Mouse (Mus musculus): ENCODE results near the gene Atp8b2. TPM values are rescaled to one million over a fixed set of nuclear protein-coding genes. Genes with fewer than 3 reads are reported as not detected.

Gene Atp8b2
- polyA plus RNA-seq, 2 experiments: 20.5 to 88.4 TPM

DNA sequence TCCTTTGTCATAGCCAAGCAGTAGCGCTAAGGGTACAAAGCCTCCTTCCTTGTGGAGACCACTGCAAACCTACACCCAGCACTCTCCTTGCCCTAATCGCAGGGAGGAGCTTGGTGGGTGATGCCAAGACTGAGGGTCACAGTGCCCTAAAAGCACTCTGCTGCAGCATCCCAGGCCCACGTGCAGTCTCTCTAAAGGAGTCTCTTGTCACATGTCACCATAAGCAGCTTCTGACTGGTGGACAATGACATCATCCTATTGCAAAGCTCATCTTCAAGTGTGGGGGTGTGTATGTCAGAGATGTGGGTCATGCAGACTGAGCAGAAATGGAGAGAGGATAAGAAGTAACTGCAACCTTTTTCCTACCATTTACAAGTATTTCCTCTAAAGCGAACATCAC lies 3.9 kb downstream of the Atp8b2 start:
- ATAC-seq (ENCODE audit: low FRiP score, low read depth): no peak
- no peak overlapping the region for H3K9ac ChIP-seq (ENCODE audit: low read depth, low read length, severe bottlenecking)
- 90% methylated on average over 4 of the region's 4 CpGs for WGBS
- H3K4me2 ChIP-seq (replicated peaks; ENCODE audit: low read depth, low read length, severe bottlenecking): 0 out of 2 replicates have a peak overlapping the region, but pooled peaks have one; percentile 98
- H3K4me3 ChIP-seq (replicated peaks; ENCODE audit: low read length): no peak overlapping the region
- no peaks in the 10 kb centered on the region for H3K27me3 ChIP-seq (ENCODE audit: control insufficient read depth, insufficient read depth, low read length)
- H3K27ac ChIP-seq (replicated peaks; ENCODE audit: low read depth, low read length): no peak overlapping the region
- no peaks in the 10 kb centered on the region for H3K9me3 ChIP-seq (ENCODE audit: control insufficient read depth, low read length)
- no peak for TF ChIP-seq POLR2A (IDR thresholded peaks at IDR 0.05; ENCODE audit: borderline replicate concordance, extremely low read depth, insufficient read depth, insufficient read length)
- peaks cover 46% of the 10 kb centered on the region for H3K36me3 ChIP-seq (ENCODE audit: control insufficient read depth, insufficient read depth, low read length)
- H3K4me1 ChIP-seq (ENCODE audit: control insufficient read depth, insufficient read depth, low read length): peaks cover 19% of the 10 kb centered on the region
- DNase-seq (ENCODE audit: low spot score): no peak

DNA sequence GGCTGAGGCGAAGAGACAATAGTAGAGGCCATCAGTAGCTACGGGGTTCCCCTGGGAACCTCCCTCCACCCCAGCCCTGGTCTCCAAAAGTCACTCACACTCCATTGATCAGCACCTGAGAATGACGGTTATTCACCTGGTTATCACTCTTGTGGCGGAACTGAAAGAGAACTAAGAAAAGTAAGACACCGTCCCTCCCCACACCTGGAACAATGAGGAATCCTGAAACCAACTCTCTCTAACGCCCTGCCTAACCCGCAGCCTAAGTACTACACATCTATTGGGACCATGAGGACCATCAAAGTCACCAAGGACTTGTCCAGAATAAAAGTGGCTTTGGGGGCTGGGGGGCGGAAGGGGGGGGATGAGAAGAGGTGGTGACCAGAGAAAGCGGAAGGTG lies 5.4 kb downstream of the Atp8b2 start:
- H3K27me3 ChIP-seq (ENCODE audit: control insufficient read depth, insufficient read depth, low read length): no peaks in the 10 kb centered on the region
- peaks cover 62% of the 10 kb centered on the region for H3K36me3 ChIP-seq (ENCODE audit: control insufficient read depth, insufficient read depth, low read length)
- H3K4me2 ChIP-seq (replicated peaks; ENCODE audit: low read depth, low read length, severe bottlenecking): no peak overlapping the region
- ATAC-seq (ENCODE audit: low FRiP score, low read depth) (no peak), DNase-seq (ENCODE audit: low spot score) (no peak)
- 93% methylated on average over 9 of the region's 9 CpGs for WGBS
- no peak overlapping the region for H3K27ac ChIP-seq (replicated peaks; ENCODE audit: low read depth, low read length)
- no peaks in the 10 kb centered on the region for H3K9me3 ChIP-seq (ENCODE audit: control insufficient read depth, low read length)
- no peak for TF ChIP-seq POLR2A (IDR thresholded peaks at IDR 0.05; ENCODE audit: borderline replicate concordance, extremely low read depth, insufficient read depth, insufficient read length)
- H3K4me3 ChIP-seq (replicated peaks; ENCODE audit: low read length): no peak overlapping the region
- H3K9ac ChIP-seq (ENCODE audit: low read depth, low read length, severe bottlenecking): no peak overlapping the region
- peaks cover 19% of the 10 kb centered on the region for H3K4me1 ChIP-seq (ENCODE audit: control insufficient read depth, insufficient read depth, low read length)

DNA sequence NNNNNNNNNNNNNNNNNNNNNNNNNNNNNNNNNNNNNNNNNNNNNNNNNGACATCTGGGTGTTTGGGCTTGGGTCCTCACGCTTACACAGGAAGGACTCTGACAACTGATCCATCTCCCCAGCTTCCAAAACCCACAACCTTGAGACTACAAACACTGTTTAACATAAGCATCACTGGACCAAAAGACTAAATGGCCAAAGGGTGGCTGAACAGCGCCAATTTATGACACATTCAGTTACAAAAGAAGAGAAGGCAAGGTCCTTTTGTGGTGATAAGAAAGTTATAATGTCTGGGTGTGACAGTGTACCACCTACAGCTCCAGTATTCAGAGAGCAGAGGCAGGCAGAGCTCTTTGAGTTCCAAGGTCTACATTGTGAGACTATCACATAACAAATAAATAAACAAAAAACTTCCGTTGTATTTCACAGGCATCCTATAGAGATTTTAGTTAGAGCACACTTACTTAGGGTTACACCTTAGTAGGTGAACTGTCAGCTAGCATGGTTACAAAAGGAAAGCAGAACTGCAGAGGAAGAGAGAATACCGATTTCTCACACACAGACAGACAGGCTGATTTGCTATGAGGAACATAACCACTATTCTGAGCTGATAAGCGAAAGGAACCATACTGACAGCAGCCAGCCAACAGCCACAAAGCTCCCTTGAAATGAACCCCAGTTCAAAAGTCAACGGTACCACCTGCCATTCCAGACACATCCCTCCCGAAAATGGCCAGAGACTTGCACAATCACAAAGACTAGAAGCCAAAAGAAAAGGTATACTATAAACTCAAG lies 6.9 kb downstream of the Atp8b2 start:
- Histone ChIP-seq H3K4me1 (ENCODE audit: control insufficient read depth, insufficient read depth, low read length) (peaks cover 11% of the 10 kb centered on the region), H3K4me2 (replicated peaks; ENCODE audit: low read depth, low read length, severe bottlenecking) (no peak overlapping the region), H3K9me3 (ENCODE audit: control insufficient read depth, low read length) (no peaks in the 10 kb centered on the region), H3K27me3 (ENCODE audit: control insufficient read depth, insufficient read depth, low read length) (no peaks in the 10 kb centered on the region), H3K36me3 (ENCODE audit: control insufficient read depth, insufficient read depth, low read length) (peaks cover 77% of the 10 kb centered on the region), H3K27ac (replicated peaks; ENCODE audit: low read depth, low read length) (no peak overlapping the region), H3K9ac (ENCODE audit: low read depth, low read length, severe bottlenecking) (no peak overlapping the region), H3K4me3 (replicated peaks; ENCODE audit: low read length) (no peak overlapping the region)
- WGBS: 91% methylated on average over 7 of the region's 7 CpGs
- TF ChIP-seq POLR2A (IDR thresholded peaks at IDR 0.05; ENCODE audit: borderline replicate concordance, extremely low read depth, insufficient read depth, insufficient read length): no peak
- DNase-seq (ENCODE audit: low spot score): no peak
- no peak for ATAC-seq (ENCODE audit: low FRiP score, low read depth)

DNA sequence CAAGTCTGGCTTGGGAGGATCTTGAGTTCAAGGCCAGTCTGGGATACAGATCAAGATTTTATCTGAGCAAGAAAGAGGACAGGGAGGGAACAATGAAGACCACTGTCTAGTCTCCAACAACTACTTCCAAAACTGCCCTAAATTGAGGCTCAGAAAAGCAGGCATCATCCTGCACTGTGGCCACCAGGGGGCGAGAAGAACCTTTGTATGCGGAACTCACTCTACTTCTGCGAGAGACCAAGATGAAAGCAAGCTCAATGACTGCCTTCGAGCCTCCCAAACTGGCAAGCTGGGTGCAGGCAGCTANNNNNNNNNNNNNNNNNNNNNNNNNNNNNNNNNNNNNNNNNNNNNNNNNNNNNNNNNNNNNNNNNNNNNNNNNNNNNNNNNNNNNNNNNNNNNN lies 9.9 kb downstream of the Atp8b2 start:
- H3K9ac ChIP-seq (ENCODE audit: low read depth, low read length, severe bottlenecking): no peak overlapping the region
- no peak overlapping the region for H3K4me2 ChIP-seq (replicated peaks; ENCODE audit: low read depth, low read length, severe bottlenecking)
- 1% methylated on average over 4 of the region's 4 CpGs for WGBS
- DNase-seq (ENCODE audit: low spot score) (peak; percentile 71), ATAC-seq (ENCODE audit: low FRiP score, low read depth) (no peak)
- no peaks in the 10 kb centered on the region for H3K9me3 ChIP-seq (ENCODE audit: control insufficient read depth, low read length)
- no peaks in the 10 kb centered on the region for H3K4me1 ChIP-seq (ENCODE audit: control insufficient read depth, insufficient read depth, low read length)
- no peak for TF ChIP-seq POLR2A (IDR thresholded peaks at IDR 0.05; ENCODE audit: borderline replicate concordance, extremely low read depth, insufficient read depth, insufficient read length)
- H3K27me3 ChIP-seq (ENCODE audit: control insufficient read depth, insufficient read depth, low read length): no peaks in the 10 kb centered on the region
- H3K36me3 ChIP-seq (ENCODE audit: control insufficient read depth, insufficient read depth, low read length): peaks cover 96% of the 10 kb centered on the region
- H3K4me3 ChIP-seq (replicated peaks; ENCODE audit: low read length): no peak overlapping the region
- no peak overlapping the region for H3K27ac ChIP-seq (replicated peaks; ENCODE audit: low read depth, low read length)

DNA sequence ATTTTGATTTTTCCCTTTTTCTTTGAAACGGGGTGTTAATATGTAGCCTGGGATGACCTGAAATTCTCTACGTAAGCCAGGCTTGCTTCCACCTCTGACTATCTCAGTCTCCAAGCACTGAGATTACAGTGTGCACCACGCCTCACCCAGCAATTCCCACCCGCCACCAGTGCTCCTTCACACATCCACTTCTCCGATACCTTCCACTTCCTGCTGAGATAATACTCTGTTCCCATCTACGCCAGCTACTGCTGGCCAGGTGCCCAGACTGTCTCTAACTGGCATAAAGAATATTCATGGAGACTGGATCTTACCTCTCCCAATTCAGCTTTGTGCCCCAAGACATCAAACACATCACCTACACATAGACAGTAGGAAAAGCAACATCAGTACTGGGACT lies 14.7 kb downstream of the Atp8b2 start:
- DNase-seq (ENCODE audit: low spot score): no peak
- H3K27ac ChIP-seq (replicated peaks; ENCODE audit: low read depth, low read length): no peak overlapping the region
- H3K4me2 ChIP-seq (replicated peaks; ENCODE audit: low read depth, low read length, severe bottlenecking): no peak overlapping the region
- ATAC-seq (ENCODE audit: low FRiP score, low read depth): no peak
- H3K9ac ChIP-seq (ENCODE audit: low read depth, low read length, severe bottlenecking): no peak overlapping the region
- no peak overlapping the region for H3K4me3 ChIP-seq (replicated peaks; ENCODE audit: low read length)
- no peaks in the 10 kb centered on the region for H3K4me1 ChIP-seq (ENCODE audit: control insufficient read depth, insufficient read depth, low read length)
- H3K27me3 ChIP-seq (ENCODE audit: control insufficient read depth, insufficient read depth, low read length): no peaks in the 10 kb centered on the region
- H3K36me3 ChIP-seq (ENCODE audit: control insufficient read depth, insufficient read depth, low read length): peaks cover 98% of the 10 kb centered on the region
- no peak for TF ChIP-seq POLR2A (IDR thresholded peaks at IDR 0.05; ENCODE audit: borderline replicate concordance, extremely low read depth, insufficient read depth, insufficient read length)
- 90% methylated on average over 6 of the region's 6 CpGs for WGBS
- H3K9me3 ChIP-seq (ENCODE audit: control insufficient read depth, low read length): no peaks in the 10 kb centered on the region
